Mouse (Mus musculus) liver, embryonic 14.5 days (tissue): ENCODE data around the gene Ap5b1.

Experiments used
- CTCF ChIP-seq: IDR thresholded peaks from 2 replicates; pipeline ENCODE4 v1.5.1; 2016; ENCODE audit warnings: antibody characterized with exemption, low read depth, control low read depth
- EP300 ChIP-seq: IDR thresholded peaks from 2 replicates; pipeline ENCODE4 v1.6.1; 2016; ENCODE audit warnings: antibody characterized with exemption, low read depth

DNA sequence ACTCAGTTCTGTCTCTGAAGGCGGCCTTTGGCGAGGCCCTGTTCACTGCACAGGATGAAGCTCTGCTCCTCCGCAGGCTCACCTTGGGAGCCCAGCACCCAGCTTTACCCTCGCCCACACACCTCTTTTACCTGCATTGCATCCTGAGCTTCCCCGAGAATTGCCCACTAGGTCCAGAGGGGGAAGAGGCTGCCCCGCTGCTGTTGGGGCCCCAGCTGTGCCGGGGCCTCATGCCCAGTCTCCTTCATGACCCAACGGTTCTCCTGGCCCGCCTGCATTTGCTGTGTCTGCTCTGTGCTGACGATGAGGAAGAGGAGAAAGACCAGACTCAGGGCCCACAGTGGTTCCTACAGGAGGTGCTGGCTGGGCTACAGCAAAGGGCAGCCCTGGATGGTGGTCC, 1.7 kb downstream of the Ap5b1 start:
- TF ChIP-seq CTCF (no peak), EP300 (no peak)
